Mouse (Mus musculus): ENCODE measurements around the gene Gpr55. TPM values are rescaled to one million over a fixed set of nuclear protein-coding genes. Genes with fewer than 3 reads are reported as not detected.

Gpr55 gene
- total and polyA plus RNA-seq, 2 experiments from 2014 or later: 0.19 to 0.22 TPM

GRCm38 (mm10) chr1:85919621-85920020 lies 41.2 kb downstream of the Gpr55 start:
- H3K9ac ChIP-seq (replicated peaks; ENCODE audit: low read length, poor library complexity, severe bottlenecking): no peak overlapping the region
- no peaks in the 10 kb centered on the region for H3K9me3 ChIP-seq (ENCODE audit: low read length)
- H3K4me2 ChIP-seq (ENCODE audit: low read depth, low read length, poor library complexity, severe bottlenecking): no peak overlapping the region
- DNase-seq (ENCODE audit: low spot score) (no peak), ATAC-seq (ENCODE audit: low FRiP score) (no peak)
- no peak overlapping the region for H3K27ac ChIP-seq (ENCODE audit: low read depth, low read length)
- WGBS: 83% methylated on average over 7 of the region's 7 CpGs
- H3K4me1 ChIP-seq (ENCODE audit: insufficient read depth, low read length): peaks cover 25% of the 10 kb centered on the region
- H3K36me3 ChIP-seq (ENCODE audit: insufficient read depth, low read length): no peaks in the 10 kb centered on the region
- TF ChIP-seq CTCF (IDR thresholded peaks at IDR 0.05): no peak
- no peak overlapping the region for H3K4me3 ChIP-seq (ENCODE audit: low read depth, low read length)
- no peaks in the 10 kb centered on the region for H3K27me3 ChIP-seq (ENCODE audit: insufficient read depth, low read length)

- Histone ChIP-seq H3K27ac (ENCODE audit: low read depth, low read length) (peak overlapping the region; percentile 83), H3K36me3 (ENCODE audit: insufficient read depth, low read length) (no peaks in the 10 kb centered on the region), H3K9me3 (ENCODE audit: low read length) (no peaks in the 10 kb centered on the region), H3K4me2 (ENCODE audit: low read depth, low read length, poor library complexity, severe bottlenecking) (peak overlapping the region; percentile 15; the same call in 1 of the 2 replicates), H3K4me3 (ENCODE audit: low read depth, low read length) (no peak overlapping the region), H3K27me3 (ENCODE audit: insufficient read depth, low read length) (no peaks in the 10 kb centered on the region), H3K4me1 (ENCODE audit: insufficient read depth, low read length) (peaks cover 19% of the 10 kb centered on the region), H3K9ac (replicated peaks; ENCODE audit: low read length, poor library complexity, severe bottlenecking) (no peak overlapping the region)
- WGBS: 9% methylated on average over 4 of the region's 4 CpGs
- no peak for TF ChIP-seq CTCF (IDR thresholded peaks at IDR 0.05)
- peak; percentile 90 for ATAC-seq (ENCODE audit: low FRiP score)
- peak; percentile 92 for DNase-seq (ENCODE audit: low spot score)
Measured at GRCm38 (mm10) chr1:85916830-85917450, 43.9 kb downstream of the Gpr55 start.

GRCm38 (mm10) chr1:85915890-85916289 lies 44.9 kb downstream of the Gpr55 start:
- Histone ChIP-seq H3K27me3 (ENCODE audit: insufficient read depth, low read length) (no peaks in the 10 kb centered on the region), H3K9ac (replicated peaks; ENCODE audit: low read length, poor library complexity, severe bottlenecking) (no peak overlapping the region), H3K4me2 (ENCODE audit: low read depth, low read length, poor library complexity, severe bottlenecking) (no peak overlapping the region), H3K4me1 (ENCODE audit: insufficient read depth, low read length) (peaks cover 17% of the 10 kb centered on the region), H3K9me3 (ENCODE audit: low read length) (no peaks in the 10 kb centered on the region), H3K4me3 (ENCODE audit: low read depth, low read length) (no peak overlapping the region), H3K36me3 (ENCODE audit: insufficient read depth, low read length) (no peaks in the 10 kb centered on the region), H3K27ac (ENCODE audit: low read depth, low read length) (0 out of 2 replicates have a peak overlapping the region, but pooled peaks have one; percentile 83)
- TF ChIP-seq CTCF (IDR thresholded peaks at IDR 0.05): no peak
- no peak for DNase-seq (ENCODE audit: low spot score)
- ATAC-seq (ENCODE audit: low FRiP score): no peak

GRCm38 (mm10) chr1:85913078-85913755 lies 47.6 kb downstream of the Gpr55 start:
- no peak overlapping the region for H3K27ac ChIP-seq (ENCODE audit: low read depth, low read length)
- no peak for ATAC-seq (ENCODE audit: low FRiP score)
- H3K4me3 ChIP-seq (ENCODE audit: low read depth, low read length): no peak overlapping the region
- no peak overlapping the region for H3K4me2 ChIP-seq (ENCODE audit: low read depth, low read length, poor library complexity, severe bottlenecking)
- no peaks in the 10 kb centered on the region for H3K9me3 ChIP-seq (ENCODE audit: low read length)
- 91% methylated on average over 7 of the region's 7 CpGs for WGBS
- no peak for TF ChIP-seq CTCF (IDR thresholded peaks at IDR 0.05)
- no peak for DNase-seq (ENCODE audit: low spot score)
- H3K27me3 ChIP-seq (ENCODE audit: insufficient read depth, low read length): no peaks in the 10 kb centered on the region
- peaks cover 17% of the 10 kb centered on the region for H3K4me1 ChIP-seq (ENCODE audit: insufficient read depth, low read length)
- H3K36me3 ChIP-seq (ENCODE audit: insufficient read depth, low read length): peaks cover 7% of the 10 kb centered on the region
- H3K9ac ChIP-seq (replicated peaks; ENCODE audit: low read length, poor library complexity, severe bottlenecking): no peak overlapping the region

DNA sequence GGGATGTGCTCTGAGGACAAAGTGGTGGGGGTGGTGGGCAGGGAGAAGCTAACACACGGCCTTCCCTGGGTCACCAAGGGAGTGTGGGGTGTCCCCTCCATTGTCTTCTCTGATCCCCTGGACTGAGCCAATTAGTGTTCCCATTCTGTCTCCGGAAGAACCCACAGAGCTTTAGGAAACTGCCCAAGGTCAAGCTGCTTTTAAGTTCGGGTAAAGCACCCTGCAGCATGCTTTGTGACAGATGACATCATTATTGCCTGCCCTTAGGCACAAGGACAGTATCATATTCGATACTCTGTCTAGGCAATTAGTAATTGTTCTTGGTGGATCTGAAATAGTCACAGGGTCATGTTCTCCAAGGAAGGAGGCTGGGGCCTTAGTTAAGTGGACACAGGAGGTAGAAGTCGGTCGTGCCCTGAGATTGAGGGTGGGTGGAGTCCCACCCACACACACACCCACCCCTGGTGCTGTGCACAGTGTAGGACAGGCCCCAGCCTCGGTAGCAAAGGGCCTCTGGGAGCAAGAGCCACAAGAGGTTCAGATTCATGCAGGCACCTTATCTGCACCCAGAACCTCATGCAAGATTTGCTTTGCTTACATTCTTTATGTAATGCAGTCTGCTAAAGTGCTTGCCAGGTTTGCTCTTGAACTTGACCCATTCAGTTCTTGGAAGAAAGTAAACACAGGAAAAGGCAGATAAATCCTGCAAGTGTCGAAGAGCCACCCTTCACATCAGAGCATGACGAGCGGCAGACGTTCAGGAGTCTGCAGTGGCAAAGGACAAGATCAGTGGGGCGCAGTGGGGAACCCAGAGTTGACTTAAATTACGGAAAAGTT lies 51.8 kb downstream of the Gpr55 start:
- Histone ChIP-seq H3K4me3 (ENCODE audit: low read depth, low read length) (no peak overlapping the region), H3K36me3 (ENCODE audit: insufficient read depth, low read length) (peaks cover 45% of the 10 kb centered on the region), H3K4me2 (ENCODE audit: low read depth, low read length, poor library complexity, severe bottlenecking) (no peak overlapping the region), H3K4me1 (ENCODE audit: insufficient read depth, low read length) (no peaks in the 10 kb centered on the region), H3K27ac (ENCODE audit: low read depth, low read length) (0 out of 2 replicates have a peak overlapping the region, but pooled peaks have one; percentile 19), H3K9ac (replicated peaks; ENCODE audit: low read length, poor library complexity, severe bottlenecking) (no peak overlapping the region), H3K27me3 (ENCODE audit: insufficient read depth, low read length) (no peaks in the 10 kb centered on the region), H3K9me3 (ENCODE audit: low read length) (no peaks in the 10 kb centered on the region)
- DNase-seq (ENCODE audit: low spot score) (no peak), ATAC-seq (ENCODE audit: low FRiP score) (no peak)
- no peak for TF ChIP-seq CTCF (IDR thresholded peaks at IDR 0.05)
- 58% methylated on average over 13 of the region's 13 CpGs for WGBS
